Mouse (Mus musculus) CH12.LX (cell line): ENCODE results near the gene Psmc1. TPM values are rescaled to one million over a fixed set of nuclear protein-coding genes. Genes with fewer than 3 reads are reported as not detected.

Experiments used
- DNase-seq: peaks from one replicate; pipeline ENCODE4 v3.0.0-alpha.2; 2013; ENCODE audit errors: extremely low read depth
- H3K27ac ChIP-seq: 2 replicates; pipeline ENCODE4 v1.5.1; 2012; ENCODE audit warnings: low read depth, mild to moderate bottlenecking, control low read depth, moderate library complexity; ENCODE audit not compliant: insufficient read depth
- H3K27me3 ChIP-seq: replicated peaks from 2 replicates; pipeline ENCODE3; 2012; ENCODE audit warnings: inconsistent platforms
- H3K36me3 ChIP-seq, 2 experiments: replicated peaks in 1 of 2; 2 replicates each; pipeline versions ENCODE3 to v1.6.1; 2012; ENCODE audit warnings: inconsistent platforms in 1 of 2, low read length in 1 of 2, mild to moderate bottlenecking in 1 of 2, mixed read lengths in 1 of 2, moderate library complexity in 1 of 2; ENCODE audit not compliant: control insufficient read depth in 1 of 2, insufficient read depth in 1 of 2
- H3K4me1 ChIP-seq, 2 experiments: 2 replicates each; pipeline ENCODE4 v1.6.1; 2012; ENCODE audit warnings: inconsistent platforms in 1 of 2, moderate library complexity in 1 of 2; ENCODE audit not compliant: insufficient read depth in 2 of 2, control insufficient read depth in 1 of 2
- H3K4me2 ChIP-seq: 2 replicates; pipeline ENCODE4 v1.6.1; 2012; ENCODE audit warnings: low read depth, mild to moderate bottlenecking, control low read depth; ENCODE audit not compliant: poor library complexity, insufficient read depth, severe bottlenecking
- H3K4me3 ChIP-seq, 3 experiments: fragments of 150-350 bp in 1 of 3; sonication (generic) in 1 of 3; replicated peaks in 1 of 3; 2 replicates each; pipeline versions ENCODE3 to v1.5.1; 2011 to 2012; ENCODE audit warnings: low read depth in 2 of 3, low read length in 2 of 3, mild to moderate bottlenecking in 2 of 3, moderate library complexity in 2 of 3, control low read depth in 1 of 3, improper control_type of control experiment in 1 of 3, inconsistent platforms in 1 of 3, mixed read lengths in 1 of 3; ENCODE audit not compliant: poor library complexity in 1 of 3
- H3K79me2 ChIP-seq: replicated peaks from 2 replicates; pipeline ENCODE4 v1.6.1; 2012; ENCODE audit warnings: mild to moderate bottlenecking, moderate library complexity; ENCODE audit not compliant: control insufficient read depth, poor library complexity, insufficient read depth, severe bottlenecking; ENCODE audit errors: extremely low read depth
- H3K9ac ChIP-seq: 2 replicates; pipeline ENCODE4 v1.6.1; 2012; ENCODE audit warnings: low read depth, mild to moderate bottlenecking, control low read depth, moderate library complexity; ENCODE audit not compliant: insufficient read depth
- H3K9me3 ChIP-seq: replicated peaks from 2 replicates; pipeline ENCODE3; 2012; ENCODE audit warnings: low read length, inconsistent platforms, mixed read lengths
- BHLHE40 ChIP-seq: IDR thresholded peaks from 2 replicates; pipeline ENCODE4 v1.6.1; 2011; ENCODE audit warnings: mild to moderate bottlenecking, low read depth, low read length, improper control_type of control experiment
- CHD1 ChIP-seq: IDR thresholded peaks from 2 replicates; pipeline ENCODE4 v1.6.1; 2012; ENCODE audit warnings: low read depth, low read length, improper control_type of control experiment, inconsistent platforms
- CTCF ChIP-seq, 2 experiments: IDR thresholded peaks in 1 of 2; conservative IDR thresholded peaks in 1 of 2; 2 replicates each; pipeline ENCODE4 v1.5.1; 2011 to 2012; ENCODE audit warnings: low read depth in 2 of 2, low read length in 2 of 2, improper control_type of control experiment in 1 of 2, inconsistent platforms in 1 of 2, mild to moderate bottlenecking in 1 of 2, moderate library complexity in 1 of 2
- EP300 ChIP-seq: IDR thresholded peaks from 2 replicates; pipeline ENCODE4 v1.6.1; 2011; ENCODE audit warnings: low read length, improper control_type of control experiment
- GABPA ChIP-seq: IDR thresholded peaks from 2 replicates; pipeline ENCODE4 v1.6.1; 2012; ENCODE audit warnings: low read depth, low read length, improper control_type of control experiment, inconsistent platforms; ENCODE audit not compliant: insufficient replicate concordance
- JUN ChIP-seq: IDR thresholded peaks from 2 replicates; pipeline ENCODE4 v1.6.1; 2011; ENCODE audit warnings: low read depth, mild to moderate bottlenecking, low read length, improper control_type of control experiment, moderate library complexity; ENCODE audit not compliant: insufficient read depth
- KAT2A ChIP-seq: IDR thresholded peaks from 2 replicates; pipeline ENCODE4 v1.6.1; 2012; ENCODE audit warnings: low read length, improper control_type of control experiment, inconsistent platforms; ENCODE audit not compliant: insufficient replicate concordance
- MAX ChIP-seq: IDR thresholded peaks from 2 replicates; pipeline ENCODE4 v1.6.1; 2011; ENCODE audit warnings: low read length, improper control_type of control experiment
- MYC ChIP-seq: IDR thresholded peaks from 2 replicates; pipeline ENCODE4 v1.6.1; 2011; ENCODE audit warnings: low read depth, mild to moderate bottlenecking, improper control_type of control experiment, low read length
- NELFE ChIP-seq: IDR thresholded peaks from 2 replicates; pipeline ENCODE4 v1.6.1; 2011; ENCODE audit warnings: low read depth, low read length, improper control_type of control experiment
- NRF1 ChIP-seq: IDR thresholded peaks from 2 replicates; pipeline ENCODE4 v1.6.1; 2014; ENCODE audit warnings: low read depth, mild to moderate bottlenecking, inconsistent platforms, low read length, improper control_type of control experiment, moderate library complexity
- ZC3H11A ChIP-seq: IDR thresholded peaks from 2 replicates; pipeline ENCODE4 v1.6.1; 2012; ENCODE audit warnings: low read depth, mild to moderate bottlenecking, inconsistent platforms, low read length, improper control_type of control experiment
- ZMIZ1 ChIP-seq: IDR thresholded peaks from 2 replicates; pipeline ENCODE4 v1.6.1; 2012; ENCODE audit warnings: low read depth, mild to moderate bottlenecking, inconsistent platforms, low read length, improper control_type of control experiment
- dilution Hi-C: fragments of 300-500 bp; cut with MboI; formaldehyde crosslinking; loops from 2 replicates; pipeline ENCODE4 v1.14.3; 2020; ENCODE audit warnings: low sequenced_read_pairs; ENCODE audit not compliant: extremely low pct_unique_long_range_greater_than_20kb, extremely low pct_ligation_motif_present
- in situ Hi-C: fragments of 300-500 bp; cut with MboI; formaldehyde crosslinking; loops from 3 replicates; pipeline ENCODE4 v1.14.3; 2019; ENCODE audit warnings: low sequenced_read_pairs, low pct_ligation_motif_present, low pct_unique_long_range_greater_than_20kb, mixed read lengths
- polyA plus RNA-seq: library from polyadenylated mRNA; unstranded; fragments of >175 nt; gene quantifications from 2 replicates; pipeline ENCODE4 v1.2.1, GENCODE M21; 2012; ENCODE audit warnings: low read depth; ENCODE audit not compliant: insufficient read length
- total RNA-seq, 2 experiments: library from RNA; depleted of rRNA; stranded (reverse); fragments of 300-350 nt in 1 of 2; fragments of >200 nt in 1 of 2; gene quantifications; 2 replicates each; pipeline ENCODE4 v1.2.3; 2012 to 2014

Gene Psmc1
- total and polyA plus RNA-seq, 3 experiments, result 244 to 501 (median 278) TPM

DNA sequence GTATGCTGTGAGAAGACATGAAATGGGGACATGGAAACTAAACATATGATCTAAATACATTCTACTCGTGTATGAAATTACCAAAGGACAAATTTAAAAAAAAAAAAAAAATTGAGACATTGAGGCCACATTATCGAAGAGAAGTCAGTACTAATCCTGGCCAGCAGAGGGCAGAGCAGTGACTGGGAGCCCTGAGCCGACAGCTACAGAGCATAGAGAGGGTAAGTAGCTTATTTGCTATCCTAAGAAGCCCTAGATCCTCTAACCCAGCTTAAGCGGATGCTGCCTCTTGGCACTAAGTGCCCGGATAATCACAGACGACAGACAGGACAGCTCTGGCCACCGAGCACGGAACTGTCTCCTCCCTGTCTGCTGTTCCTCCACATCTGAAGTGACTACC, 21.7 kb downstream of the Psmc1 start (continued):
- no peak for TF ChIP-seq EP300
- TF ChIP-seq MYC, result no peak
- no peak for TF ChIP-seq ZMIZ1
- TF ChIP-seq NRF1, result no peak
- TF ChIP-seq BHLHE40, result no peak
- TF ChIP-seq MAX, result no peak
- no peak for TF ChIP-seq KAT2A
- peak; percentile 69 to 82 for TF ChIP-seq CTCF (conservative IDR thresholded peaks at IDR 0.05 in 1 of 2, IDR thresholded peaks at IDR 0.05 in 1 of 2; ENCODE audit: low read depth in 2 of 2, low read length in 2 of 2)

DNA sequence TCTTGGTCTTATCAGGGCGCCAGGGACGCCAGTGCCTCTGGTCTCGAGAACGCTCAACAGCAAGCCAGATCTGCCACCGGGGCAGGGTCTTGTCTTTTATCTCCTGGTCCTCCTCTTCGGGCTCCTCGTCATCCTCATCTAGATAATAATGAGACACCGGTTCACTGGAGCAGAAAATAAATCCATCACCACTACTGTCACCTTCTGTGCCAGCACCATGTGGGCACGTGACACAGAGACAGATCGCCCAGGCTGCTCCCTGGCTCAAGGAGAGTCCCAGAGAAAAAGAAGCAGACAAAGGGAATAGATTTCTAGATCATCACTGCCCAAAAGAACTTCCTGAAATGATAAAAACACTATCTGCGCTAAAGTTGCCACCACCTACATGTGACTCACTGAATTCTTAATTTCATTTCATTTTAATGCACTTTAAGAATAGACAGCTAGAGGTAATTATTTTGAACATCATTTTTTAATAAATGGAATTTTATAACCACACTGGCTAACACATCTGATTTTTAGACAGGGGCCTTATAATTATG, 24.5 kb downstream of the Psmc1 start:
- Histone ChIP-seq H3K27me3 (no peaks in the 10 kb centered on the region), H3K4me2 (no peak overlapping the region), H3K36me3 (peaks cover 82 to 95% of the 10 kb centered on the region in 2 experiments), H3K9ac (no peak overlapping the region), H3K27ac (no peak overlapping the region), H3K4me1 (peaks cover 0 to 6% of the 10 kb centered on the region in 2 experiments; a peak in 1 of 4 replicates), H3K79me2 (no peaks in the 10 kb centered on the region), H3K4me3 (no peak overlapping the region), H3K9me3 (no peaks in the 10 kb centered on the region)
- in situ Hi-C loops, result no loop called here
- DNase-seq, result no peak
- no peak for TF ChIP-seq ZC3H11A
- no peak for TF ChIP-seq NELFE
- no peak for TF ChIP-seq EP300
- no peak for TF ChIP-seq CHD1
- dilution Hi-C loops, result no loop called here

DNA sequence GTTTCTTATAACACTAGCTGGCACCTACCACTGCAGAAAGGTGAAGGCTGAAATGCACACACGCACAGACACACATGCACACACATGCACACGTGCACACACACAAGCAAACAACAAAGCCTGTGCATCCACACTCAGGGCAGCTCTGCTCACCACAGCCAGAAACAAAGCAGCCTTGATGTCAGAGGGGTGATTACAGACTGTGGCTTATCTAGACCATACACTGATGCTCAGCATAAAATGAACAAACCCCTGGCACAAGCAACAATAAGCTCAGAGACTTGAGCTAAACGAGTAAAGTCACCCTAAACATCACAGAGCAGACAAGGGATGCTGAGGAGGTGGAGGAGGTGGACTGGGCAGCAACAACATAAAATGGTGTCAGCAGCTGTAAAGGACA, 25.2 kb downstream of the Psmc1 start:
- H3K27ac ChIP-seq, result no peak overlapping the region
- in situ Hi-C loops (no loop called here), dilution Hi-C loops (no loop called here)
- H3K79me2 ChIP-seq, result no peaks in the 10 kb centered on the region
- no peaks in the 10 kb centered on the region for H3K9me3 ChIP-seq
- H3K36me3 ChIP-seq, result peaks cover 83 to 95% of the 10 kb centered on the region in 2 experiments
- peaks cover 0 to 6% of the 10 kb centered on the region in 2 experiments; a peak in 1 of 4 replicates for H3K4me1 ChIP-seq
- no peak overlapping the region for H3K9ac ChIP-seq
- H3K4me3 ChIP-seq, result no peak overlapping the region
- TF ChIP-seq BHLHE40, result no peak
- TF ChIP-seq JUN, result no peak
- TF ChIP-seq GABPA, result no peak
- no peaks in the 10 kb centered on the region for H3K27me3 ChIP-seq
- no peak overlapping the region for H3K4me2 ChIP-seq
- DNase-seq, result no peak
